Mouse (Mus musculus): ENCODE results near the gene Npc1l1. TPM values are rescaled to one million over a fixed set of nuclear protein-coding genes. Genes with fewer than 3 reads are reported as not detected.

The Npc1l1 gene
- total RNA-seq (2023) = 0.32 TPM

GRCm38 (mm10) chr11:6230012-6230411 is at the start of gene Npc1l1:
Gene Npc1l1, minus strand, starts transcription at chr11:6230143.

GRCm38 (mm10) chr11:6274387-6275093 is 44.6 kb upstream of the Npc1l1 start, which contains the start of gene Tmed4:
Gene Tmed4, minus strand, starts transcription at chr11:6274870.

GRCm38 (mm10) chr11:6267320-6268254 is 37.6 kb upstream of the Npc1l1 start, which contains the start of gene Ddx56:
Gene Ddx56, minus strand, starts transcription at chr11:6267772.

GRCm38 (mm10) chr11:6200087-6200569 is 29.8 kb downstream of the Npc1l1 start, which contains the start of gene Nudcd3:
Gene Nudcd3, minus strand, starts transcription at chr11:6200415.

GRCm38 (mm10) chr11:6199410-6200086 is 30.4 kb downstream of the Npc1l1 start, which contains the start of gene A730071L15Rik:
Gene A730071L15Rik, plus strand, starts transcription at chr11:6200029.

Other genes starting within 250 kb of the Npc1l1 start
- gene Camk2b, start 163.8 kb downstream of the Npc1l1 start, total RNA-seq (2023) = 12.5 TPM
- gene A730071L15Rik, start 30.1 kb downstream of the Npc1l1 start, total RNA-seq (2023) = 0.47 TPM
- gene Nudcd3, start 29.7 kb downstream of the Npc1l1 start, total RNA-seq (2023) = 52.6 TPM
- 73.7 TPM for gene Ddx56, start 37.6 kb upstream of the Npc1l1 start, total RNA-seq (2023)
- gene Tmed4, start 44.7 kb upstream of the Npc1l1 start, total RNA-seq (2023) = 26.6 TPM
- 169 TPM for gene Ogdh, start 61.5 kb upstream of the Npc1l1 start, total RNA-seq (2023)
- gene Zmiz2, start 158.9 kb upstream of the Npc1l1 start, total RNA-seq (2023) = 103 TPM
- 1,175 TPM for gene Ppia, start 185.3 kb upstream of the Npc1l1 start, total RNA-seq (2023)
- 54.9 TPM for gene H2afv, start 214.3 kb upstream of the Npc1l1 start, total RNA-seq (2023)
- 73.8 TPM for gene Purb, start 245.8 kb upstream of the Npc1l1 start, total RNA-seq (2023)